Mouse (Mus musculus): ENCODE data around the gene Snrnp35.
A peak's percentile ranks its signal among the peaks of the same experiment; 100 is the strongest.
"Not testable (repeated sequence)": the region's sequence is repeated elsewhere in the genome, so short reads cannot be mapped to it uniquely, and the experiment has no call there.

The Snrnp35 gene

GRCm38 (mm10) chr5:124482966-124483654 is at the start of gene Snrnp35:
Gene Snrnp35, plus strand, starts transcription at chr5:124483134.
- DNase-seq (ENCODE audit: low spot score in 2 of 2), result peak; percentile 80 to 85

DNA sequence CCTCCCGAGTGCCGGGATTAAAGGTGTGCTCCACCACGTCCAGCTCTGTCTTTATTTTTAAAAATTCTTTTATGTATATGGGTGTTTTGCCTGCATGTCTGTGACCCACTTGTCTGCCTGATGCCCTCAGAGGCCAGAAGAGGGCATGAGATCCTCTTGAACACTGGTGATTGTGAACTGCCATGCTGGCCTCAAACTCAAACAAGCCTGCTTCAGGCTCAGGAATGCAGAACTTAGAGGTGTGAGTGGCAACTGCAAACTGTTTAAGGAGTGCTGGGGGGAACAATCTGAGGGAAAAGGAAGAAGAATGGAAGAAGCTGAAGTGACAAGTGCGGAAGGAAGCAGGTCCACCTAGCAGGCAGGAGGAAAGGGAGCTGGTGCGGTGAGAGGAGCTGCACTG is 44.7 kb upstream of the Snrnp35 start:
- DNase-seq (ENCODE audit: low spot score in 2 of 2), result no peak

GRCm38 (mm10) chr5:124438746-124439145 is 44.2 kb upstream of the Snrnp35 start:
- DNase-seq (ENCODE audit: low spot score in 2 of 2), result no peak

GRCm38 (mm10) chr5:124439447-124440093 is 43.4 kb upstream of the Snrnp35 start, which contains the start of gene Kmt5a:
Gene Kmt5a, plus strand, starts transcription at chr5:124439930.
- peak; percentile 82 to 90 for DNase-seq (ENCODE audit: low spot score in 2 of 2)

GRCm38 (mm10) chr5:124440094-124440701 is 42.7 kb upstream of the Snrnp35 start:
- DNase-seq (ENCODE audit: low spot score in 2 of 2), result no peak

DNA sequence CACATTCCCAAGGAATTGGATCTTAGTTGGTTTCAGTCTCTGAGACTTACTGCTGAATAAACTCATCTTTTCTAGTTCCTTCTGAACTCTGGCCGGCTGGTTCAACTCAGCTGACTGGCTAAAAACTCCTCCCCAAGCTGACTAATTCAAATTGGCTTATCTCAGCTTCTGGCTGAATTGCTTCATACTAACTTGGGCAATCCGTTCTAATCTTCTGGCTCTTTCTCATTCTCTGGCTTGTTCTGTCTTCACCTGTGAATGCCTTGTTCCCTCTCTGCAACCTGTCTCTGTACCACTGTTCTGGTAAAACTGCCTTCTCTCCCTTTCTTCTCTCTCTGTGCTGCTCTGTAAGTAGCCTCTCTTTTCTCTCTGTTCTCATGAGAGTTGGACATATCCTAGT is 40.3 kb upstream of the Snrnp35 start:
- no peak for DNase-seq (ENCODE audit: low spot score in 2 of 2)

DNA sequence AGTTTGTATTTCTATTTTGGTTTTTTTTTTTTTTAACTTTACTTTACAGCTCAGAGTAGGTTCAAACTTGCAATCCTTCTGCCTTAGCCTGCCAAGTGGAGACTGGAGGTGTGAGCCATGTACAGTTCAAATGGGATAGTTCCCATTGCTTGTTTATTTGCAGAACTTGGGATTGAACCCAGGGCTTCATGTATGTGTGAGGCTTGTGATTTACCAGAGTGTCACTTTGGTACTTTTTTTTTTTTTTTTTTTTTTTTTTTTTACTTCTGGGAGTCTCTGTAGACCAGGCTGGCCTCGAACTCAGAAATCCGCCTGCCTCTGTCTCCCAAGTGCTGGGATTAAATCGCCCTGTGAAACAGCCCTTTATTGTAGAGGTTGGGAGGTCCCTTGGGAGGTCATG is 38.7 kb upstream of the Snrnp35 start:
- DNase-seq (ENCODE audit: low spot score in 2 of 2), result no peak

GRCm38 (mm10) chr5:124444661-124445561 is 38.0 kb upstream of the Snrnp35 start:
- DNase-seq (ENCODE audit: low spot score in 2 of 2), result peak; percentile 49 to 51

- no peak for DNase-seq (ENCODE audit: low spot score in 2 of 2)
Measured at GRCm38 (mm10) chr5:124445621-124446293, 37.2 kb upstream of the Snrnp35 start.

- no peak for DNase-seq (ENCODE audit: low spot score in 2 of 2)
Measured at GRCm38 (mm10) chr5:124446301-124446881, 36.5 kb upstream of the Snrnp35 start.

- DNase-seq (ENCODE audit: low spot score in 2 of 2), result no peak
Measured at GRCm38 (mm10) chr5:124449494-124449893, 33.4 kb upstream of the Snrnp35 start.

DNA sequence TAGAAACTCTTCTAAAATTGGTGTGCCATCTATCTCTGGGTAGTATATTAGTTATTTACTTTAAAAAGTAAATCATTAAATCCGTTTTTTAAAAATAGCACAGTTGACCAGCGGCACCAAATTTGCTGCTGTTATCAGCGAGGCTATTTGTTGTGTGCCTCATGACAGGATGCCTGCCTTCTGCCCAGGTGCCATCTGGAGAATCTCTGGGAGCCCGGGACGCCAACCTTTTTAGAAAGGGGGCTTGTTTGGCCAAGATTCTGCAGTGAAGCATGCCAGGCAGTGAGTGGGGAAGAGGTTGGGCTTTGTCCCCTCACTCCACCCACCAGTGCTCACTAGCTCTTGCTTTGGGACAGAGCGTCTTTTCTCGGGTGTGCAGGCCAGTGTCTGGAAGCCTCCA is 32.9 kb upstream of the Snrnp35 start:
- no peak for DNase-seq (ENCODE audit: low spot score in 2 of 2)

DNA sequence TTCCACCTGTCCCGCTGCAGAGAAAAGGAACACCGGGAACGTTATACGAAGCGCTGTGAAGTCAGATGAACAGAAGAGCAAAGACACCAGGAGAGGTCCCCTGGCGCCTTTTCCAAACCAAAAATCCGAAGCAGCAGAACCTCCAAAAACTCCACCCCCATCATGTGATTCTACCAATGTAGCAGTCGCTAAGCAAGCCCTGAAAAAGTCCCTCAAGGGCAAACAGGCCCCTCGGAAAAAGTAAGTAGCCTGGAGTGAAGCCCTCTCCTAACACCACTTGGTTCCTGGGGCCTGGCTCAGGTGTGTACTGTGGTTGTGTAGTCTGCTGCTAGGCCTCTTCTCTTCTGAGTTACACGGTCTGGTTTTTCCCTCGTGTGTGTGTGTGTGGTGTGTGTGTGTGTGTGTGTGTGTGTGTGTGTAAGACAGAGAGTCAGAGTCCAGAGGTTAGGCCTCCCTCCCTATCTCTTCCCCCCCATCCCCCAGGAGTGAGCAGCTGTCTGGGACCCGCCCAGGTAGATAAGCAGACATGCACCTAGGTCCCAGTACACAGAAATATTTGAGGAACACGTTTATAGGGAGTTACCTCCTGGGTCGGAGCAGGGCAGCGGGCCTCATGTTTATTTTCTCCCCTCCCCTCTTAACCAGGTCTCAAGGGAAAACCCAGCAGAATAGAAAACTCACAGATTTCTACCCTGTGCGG is 32.1 kb upstream of the Snrnp35 start:
- DNase-seq (ENCODE audit: low spot score in 2 of 2), result no peak

GRCm38 (mm10) chr5:124452494-124453228 is 30.3 kb upstream of the Snrnp35 start:
- no peak for DNase-seq (ENCODE audit: low spot score in 2 of 2)

GRCm38 (mm10) chr5:124453339-124454081 is 29.4 kb upstream of the Snrnp35 start:
- no peak for DNase-seq (ENCODE audit: low spot score in 2 of 2)

DNA sequence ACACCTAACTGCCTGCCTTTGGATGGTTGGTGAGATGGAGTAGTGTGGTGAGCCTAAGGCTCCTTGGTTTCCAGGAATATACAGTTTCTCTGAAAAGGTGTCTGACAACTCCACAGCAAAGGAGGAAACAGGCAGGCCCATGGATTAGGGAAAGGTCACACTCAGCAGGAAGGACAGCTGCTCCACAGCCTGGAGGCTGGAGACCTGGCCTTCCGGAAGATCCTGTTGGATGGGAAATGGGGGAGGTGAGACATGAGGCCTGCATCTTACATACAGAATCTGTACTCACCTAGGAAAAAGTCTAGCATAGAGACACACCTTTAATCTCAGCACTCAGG is 28.9 kb upstream of the Snrnp35 start:
- DNase-seq (ENCODE audit: low spot score in 2 of 2), result no peak

DNA sequence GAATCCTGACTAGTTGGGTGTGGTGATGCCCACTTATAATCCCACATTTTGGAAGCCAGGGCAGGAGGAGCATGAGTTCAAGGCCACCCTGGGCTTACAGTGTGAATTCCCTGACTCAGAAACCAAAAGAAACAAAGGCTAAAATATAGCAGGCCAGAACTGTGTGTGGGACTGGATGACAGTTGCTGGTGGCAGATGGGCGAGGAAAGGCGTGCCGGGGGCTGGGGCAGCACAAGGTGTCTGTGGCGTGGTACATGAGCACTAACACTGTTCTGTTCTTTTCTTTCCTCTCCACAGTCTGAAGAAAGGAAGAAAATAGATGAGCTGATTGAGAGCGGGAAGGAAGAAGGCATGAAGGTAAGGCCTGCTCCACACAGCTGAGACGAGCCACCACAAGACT is 26.2 kb upstream of the Snrnp35 start:
- no peak for DNase-seq (ENCODE audit: low spot score in 2 of 2)

DNA sequence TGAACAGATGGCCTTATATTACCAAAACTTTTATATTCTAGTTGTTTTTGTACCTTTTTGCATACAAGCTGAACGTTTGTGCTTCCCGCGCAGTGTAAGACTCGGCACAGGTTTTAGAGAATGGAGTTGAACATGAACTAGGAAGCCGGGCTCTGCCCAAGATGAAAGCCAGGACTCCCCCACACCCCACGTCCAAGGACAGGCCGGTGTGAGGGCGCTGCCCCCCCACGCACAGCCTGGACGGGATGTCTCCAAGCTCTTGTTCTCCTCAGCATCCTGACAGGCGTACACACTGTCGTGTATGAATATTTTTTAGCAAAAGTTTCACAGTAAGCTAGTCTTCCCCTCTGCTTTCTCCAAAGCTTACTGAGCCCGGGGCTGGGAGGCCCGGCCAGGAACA is 22.0 kb upstream of the Snrnp35 start:
- not testable (repeated sequence) for DNase-seq (ENCODE audit: low spot score in 2 of 2)

Measured in frontal cortex, postnatal 25 days (tissue).